Mouse (Mus musculus) layer of hippocampus, adult 9-11 months (tissue): ENCODE data around the gene Gdpd5.

Experiments used
- DNase-seq: peaks from one replicate; pipeline ENCODE4 v3.0.0; 2022

Gdpd5 gene

DNA sequence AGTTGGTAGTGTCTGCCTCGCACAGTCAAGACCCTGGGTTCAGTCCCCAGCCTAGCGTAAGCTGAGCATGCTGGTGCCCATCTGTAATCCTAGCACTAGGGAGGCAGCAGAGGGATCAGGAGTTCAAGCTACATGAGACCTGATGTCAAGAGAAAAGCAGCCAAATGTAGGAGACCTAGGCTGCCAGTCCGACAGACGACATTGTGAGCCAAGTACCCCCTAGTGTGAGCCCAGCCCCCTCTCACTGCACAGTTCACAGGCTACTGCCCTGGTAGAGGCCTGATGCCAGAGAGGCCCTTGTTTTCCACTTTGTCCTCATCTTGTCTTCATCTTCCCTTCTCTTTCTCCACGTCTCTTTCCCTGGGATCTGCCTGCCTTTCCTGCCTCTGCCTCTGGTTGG, 66.1 kb downstream of the Gdpd5 start:
- no peak for DNase-seq

DNA sequence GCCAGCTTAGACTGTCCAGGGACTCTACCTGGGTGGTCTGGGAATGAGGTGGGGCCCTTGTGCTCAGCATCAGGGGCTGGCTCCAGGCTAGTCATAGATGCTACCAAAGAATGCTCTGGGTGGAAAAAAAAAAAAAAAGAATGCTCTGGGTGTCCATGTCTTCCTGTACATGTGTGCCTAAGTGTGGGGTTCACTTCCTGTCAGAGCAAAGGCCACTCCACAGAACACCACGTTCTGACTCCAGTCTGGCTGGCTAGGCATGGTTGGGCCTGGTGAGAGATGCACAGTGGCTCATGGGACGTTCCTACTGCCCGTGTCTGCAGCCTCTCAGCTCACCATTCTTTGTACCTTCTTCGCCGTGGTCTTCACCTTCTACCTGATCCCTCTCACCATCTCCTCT, 67.4 kb downstream of the Gdpd5 start:
- DNase-seq = no peak

DNA sequence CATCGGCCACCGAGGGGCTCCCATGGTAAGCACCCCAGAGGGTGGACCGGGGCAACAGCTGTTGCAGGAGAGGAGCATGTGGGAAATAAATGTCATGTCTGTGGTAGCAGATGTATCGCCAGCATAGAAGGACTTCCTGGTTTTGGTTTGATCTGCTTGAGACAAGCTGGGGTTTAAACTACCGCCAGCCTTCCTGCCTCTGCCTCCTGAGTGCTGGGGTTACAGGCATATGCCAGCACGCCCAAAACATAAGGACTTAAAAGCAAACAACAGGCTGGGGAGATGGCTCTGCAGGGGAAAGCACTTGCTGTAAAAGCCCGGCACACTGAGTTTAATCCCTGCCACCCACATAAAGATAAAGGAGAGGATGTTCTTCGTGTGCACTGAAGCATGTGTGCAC, 67.8 kb downstream of the Gdpd5 start:
- DNase-seq = no peak

DNA sequence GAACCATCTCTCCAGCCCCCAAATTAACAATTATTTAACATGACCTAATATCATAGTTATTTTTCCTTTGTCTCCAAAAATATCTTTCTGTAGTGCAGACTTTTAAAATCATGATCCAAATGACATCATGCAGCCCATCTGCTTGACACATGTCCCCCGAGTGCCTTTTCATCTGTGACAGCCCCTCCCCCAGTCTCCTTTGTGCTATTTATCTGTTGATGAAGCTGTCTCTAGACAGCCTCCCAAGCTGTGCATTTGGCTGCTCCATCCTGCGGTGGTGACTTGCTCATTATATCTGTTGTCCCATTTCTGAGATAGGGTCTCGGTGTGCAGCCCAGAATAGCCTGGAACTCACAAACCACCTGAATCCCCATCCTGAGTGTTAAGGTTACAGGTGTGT, 68.5 kb downstream of the Gdpd5 start:
- DNase-seq = peak; percentile 84

DNA sequence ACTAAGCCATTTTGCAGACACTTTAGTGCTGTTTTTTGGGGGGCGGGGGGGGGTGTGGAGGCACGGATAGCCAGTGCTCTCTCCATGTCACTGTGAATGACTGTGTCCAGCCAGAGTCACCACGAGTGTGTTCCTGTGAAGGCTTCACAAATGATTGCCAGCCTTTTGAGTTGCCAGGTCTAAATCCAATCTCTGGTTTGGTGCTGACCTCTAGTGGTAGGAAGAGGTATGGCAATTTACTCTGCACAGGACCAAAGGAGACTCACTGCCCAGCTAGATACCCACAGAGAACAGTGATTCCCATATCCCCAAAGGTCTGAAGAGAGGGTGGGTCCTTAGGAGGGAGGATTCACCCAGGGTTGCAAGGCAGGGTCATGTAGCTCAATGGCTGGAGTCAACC, 69.5 kb downstream of the Gdpd5 start:
- DNase-seq = peak; percentile 80

DNA sequence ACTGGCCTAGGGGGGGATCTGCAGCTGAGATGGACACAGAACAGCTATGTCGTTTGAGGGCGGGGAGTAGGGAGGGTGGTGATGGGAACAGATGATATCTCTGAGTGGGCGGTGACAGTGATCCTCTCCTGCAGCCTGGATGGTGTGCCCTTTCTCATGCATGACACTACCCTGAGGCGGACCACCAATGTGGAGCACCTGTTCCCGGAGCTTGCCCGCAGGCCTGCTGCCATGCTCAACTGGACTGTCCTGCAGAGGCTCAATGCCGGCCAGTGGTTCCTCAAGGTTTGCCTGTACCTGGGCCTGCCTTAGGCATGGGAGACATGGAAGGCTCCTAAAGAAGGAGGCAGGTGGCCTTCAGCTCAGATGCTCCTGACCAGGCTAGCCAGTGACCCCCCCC, 71.6 kb downstream of the Gdpd5 start:
- no peak for DNase-seq

DNA sequence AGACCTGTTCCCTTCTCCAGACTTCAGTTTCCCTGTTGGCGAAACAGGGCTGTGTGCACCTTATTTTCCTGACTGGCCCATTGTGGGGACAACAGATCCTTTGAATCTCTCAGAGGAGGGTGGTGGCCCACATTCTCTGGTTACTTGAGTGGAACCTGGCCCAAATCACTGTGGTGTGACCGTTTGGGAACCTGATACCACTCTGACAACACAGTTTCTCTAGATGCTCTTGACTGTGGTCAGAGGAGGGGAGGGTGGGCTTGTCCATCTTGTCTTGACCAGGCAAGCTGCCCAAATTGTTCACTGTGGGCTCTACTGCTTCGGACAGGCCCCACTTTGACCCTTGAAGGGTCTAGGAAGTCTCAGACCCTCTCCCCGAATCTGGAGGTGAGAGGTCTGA, 72.8 kb downstream of the Gdpd5 start:
- no peak for DNase-seq

DNA sequence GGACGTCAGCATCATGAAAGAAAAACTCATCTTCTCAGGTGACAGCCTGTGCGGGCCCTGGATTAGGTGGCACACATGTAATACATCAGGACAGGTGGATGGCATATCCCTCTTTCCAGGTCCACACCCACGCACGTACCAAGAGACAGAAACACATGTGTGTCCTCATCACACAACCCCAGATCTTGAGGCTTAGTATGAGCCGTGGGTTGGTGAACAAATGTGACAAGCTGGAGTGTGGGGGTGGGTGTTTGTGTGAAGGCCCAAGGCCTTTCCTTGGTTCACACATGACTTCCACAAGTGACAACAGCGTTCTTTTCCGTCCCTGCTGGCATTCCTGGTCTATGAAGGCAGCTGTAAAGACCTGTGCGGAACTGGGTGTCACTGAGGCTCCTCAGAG, 77.6 kb downstream of the Gdpd5 start:
- peak; percentile 72 for DNase-seq

DNA sequence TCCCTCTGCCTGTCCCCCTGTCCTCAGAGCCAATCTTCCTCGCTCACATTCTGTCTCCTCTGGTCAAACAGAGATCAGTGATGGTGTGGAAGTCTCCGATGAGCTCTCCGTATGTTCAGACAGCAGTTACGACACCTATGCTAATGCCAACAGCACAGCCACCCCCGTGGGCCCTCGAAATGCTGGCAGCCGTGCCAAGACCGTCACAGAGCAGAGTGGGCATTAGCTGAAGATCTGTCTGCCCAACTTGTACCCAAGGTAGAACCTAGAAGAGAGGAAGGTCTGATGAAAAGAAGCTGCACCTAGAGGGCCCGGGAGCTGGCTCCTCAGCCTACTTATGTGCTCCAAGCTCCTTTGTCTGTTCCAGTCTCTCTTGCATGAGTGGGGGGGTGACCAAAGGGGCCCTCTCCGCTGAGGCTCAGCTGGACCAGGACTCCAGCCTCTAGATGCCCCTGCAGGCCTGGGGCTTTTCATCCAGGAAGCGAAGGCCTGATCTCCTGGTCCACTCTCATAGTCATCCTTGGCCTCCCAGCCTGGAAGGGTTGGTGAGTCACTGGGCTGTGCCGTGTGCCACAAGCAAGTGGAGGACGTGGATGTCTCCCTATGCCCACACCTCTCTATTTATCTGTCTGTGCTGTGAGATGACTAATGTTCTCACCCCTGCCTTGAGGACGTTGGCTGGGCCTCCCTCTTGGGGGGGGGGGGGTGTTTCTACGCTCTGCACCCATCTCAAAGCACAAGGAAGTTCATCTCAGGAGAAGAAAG, 78.9 kb downstream of the Gdpd5 start:
- DNase-seq = no peak

DNA sequence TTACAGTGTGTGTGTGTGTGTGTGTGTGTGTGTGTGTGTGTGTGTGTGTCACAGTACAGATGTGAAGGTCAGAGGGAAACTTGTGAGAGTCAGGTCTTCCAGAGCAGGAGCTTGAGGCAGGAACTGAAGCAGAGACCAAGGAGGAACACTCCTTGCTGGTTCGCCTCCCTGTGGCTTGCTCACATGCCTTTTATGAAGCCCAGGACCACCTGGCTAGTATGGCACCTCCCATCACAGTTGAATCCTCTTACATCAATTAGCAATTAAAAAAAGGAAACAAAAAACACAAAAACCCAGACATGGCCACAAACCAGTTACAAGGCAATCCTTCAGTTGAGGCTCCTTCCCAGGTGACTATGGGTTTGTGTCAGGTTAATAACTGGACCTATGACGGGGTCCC, 81.9 kb downstream of the Gdpd5 start:
- no peak for DNase-seq

DNA sequence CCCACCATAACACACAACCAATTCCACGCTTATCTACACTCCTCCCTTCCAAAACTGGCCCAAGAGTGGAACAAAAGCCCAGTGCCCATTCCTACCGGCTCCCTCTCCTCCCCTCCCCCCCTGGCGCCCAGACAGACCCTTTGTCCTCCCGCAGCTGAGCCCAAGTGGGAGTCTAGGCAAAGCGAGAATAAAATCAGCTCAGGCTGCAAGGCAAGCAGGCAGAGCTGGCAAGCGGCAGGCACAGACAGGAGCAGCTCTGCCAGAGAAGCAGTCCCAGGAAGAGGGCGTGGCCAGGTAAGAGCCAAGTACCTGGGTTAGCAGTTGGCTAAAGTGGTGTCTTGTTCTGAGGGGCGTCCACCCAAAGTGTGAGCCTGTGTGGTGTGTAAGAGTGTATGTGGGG, 84.6 kb downstream of the Gdpd5 start, which contains the start of gene Klhl35:
Gene Klhl35, plus strand, starts transcription at position 194 of the 400 bp plus-strand sequence.
- DNase-seq = peak; percentile 48

DNA sequence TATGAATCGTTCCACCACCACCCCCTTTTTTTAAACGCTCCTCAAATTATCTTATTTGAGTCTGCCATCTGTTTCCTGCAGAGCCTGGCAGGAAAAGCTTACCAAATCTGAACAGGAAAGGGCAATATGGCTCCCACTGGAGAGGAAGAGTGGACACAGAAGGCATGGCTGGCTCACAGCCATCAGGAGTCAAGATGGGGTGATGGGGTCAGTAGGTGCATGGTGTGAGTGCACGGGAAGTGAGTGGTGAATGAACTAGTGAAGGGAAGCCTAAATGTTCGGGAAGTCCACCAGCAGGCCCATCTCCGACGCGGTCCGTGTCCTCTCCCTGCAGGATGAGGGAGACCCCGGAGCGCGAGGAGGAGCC, 86.7 kb downstream of the Gdpd5 start:
- DNase-seq = peak; percentile 60

DNA sequence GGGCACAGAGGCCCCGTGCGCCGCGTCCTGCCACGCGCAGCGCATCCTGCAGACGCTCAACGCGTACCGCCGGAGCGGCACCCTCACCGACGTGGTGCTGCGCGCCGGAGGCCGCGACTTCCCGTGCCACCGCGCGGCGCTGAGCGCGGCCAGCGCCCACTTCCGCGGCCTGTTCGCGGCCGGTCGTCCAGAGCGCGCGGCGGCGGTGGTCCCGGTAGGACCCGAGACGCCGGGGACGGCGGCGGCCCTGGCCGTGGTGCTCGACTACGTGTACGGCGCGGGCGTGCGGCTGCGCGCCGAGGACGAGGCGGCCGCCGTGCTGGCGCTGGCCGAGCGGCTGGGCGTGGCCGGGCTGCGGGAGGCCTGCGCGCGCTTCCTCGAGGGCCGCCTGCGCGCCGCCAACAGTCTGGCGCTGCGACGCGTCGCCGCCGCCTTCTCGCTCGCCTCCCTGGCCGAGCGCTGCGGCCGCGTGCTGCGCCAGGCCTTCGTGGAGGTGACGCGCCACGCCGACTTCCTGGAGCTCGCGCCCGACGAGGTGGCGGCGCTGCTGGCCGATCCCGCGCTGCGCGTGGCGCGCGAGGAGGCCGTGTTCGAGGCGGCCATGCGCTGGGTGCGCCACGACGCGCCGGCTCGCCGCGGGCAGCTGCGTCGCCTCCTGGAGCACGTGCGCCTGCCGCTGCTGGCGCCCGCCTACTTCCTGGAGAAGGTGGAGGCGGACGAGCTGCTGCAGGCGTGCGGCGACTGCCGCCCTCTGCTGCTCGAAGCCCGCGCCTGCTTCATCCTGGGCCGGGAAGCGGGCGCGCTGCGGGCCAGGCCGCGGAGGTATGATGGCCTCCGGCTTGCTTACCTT, 87.3 kb downstream of the Gdpd5 start:
- DNase-seq = peak; percentile 83

DNA sequence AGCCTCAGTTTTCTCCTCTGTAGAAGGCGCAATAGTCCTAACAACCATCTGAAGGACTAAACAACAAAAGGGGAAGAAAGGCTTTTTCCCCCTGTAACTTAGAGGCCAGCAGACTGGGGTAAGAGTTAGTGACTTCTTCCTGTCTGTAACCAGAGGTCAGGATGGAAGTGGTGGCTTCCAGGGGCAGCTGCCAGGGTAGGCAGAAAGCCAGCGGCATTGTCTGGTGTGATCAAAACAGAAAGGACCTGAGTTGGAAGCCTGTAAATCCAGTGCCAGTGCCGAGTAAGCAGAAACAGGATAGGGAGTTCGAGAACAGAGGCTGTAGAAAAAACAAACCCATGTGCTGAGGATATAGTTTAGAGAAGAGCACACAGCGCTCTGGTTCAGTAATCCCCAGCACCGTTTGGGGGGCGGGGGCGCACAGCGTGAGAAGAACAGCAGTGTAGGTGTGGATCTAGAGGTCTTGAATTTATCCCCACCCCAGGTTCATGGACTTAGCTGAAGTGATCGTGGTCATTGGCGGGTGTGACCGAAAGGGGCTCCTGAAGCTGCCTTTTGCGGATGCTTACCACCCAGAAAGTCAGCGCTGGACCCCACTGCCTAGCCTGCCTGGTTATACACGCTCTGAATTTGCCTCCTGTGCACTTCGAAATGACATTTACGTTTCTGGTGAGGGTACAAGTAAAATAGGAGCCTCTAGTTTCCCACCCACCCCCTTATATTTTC, 88.6 kb downstream of the Gdpd5 start:
- DNase-seq = peak; percentile 60

DNA sequence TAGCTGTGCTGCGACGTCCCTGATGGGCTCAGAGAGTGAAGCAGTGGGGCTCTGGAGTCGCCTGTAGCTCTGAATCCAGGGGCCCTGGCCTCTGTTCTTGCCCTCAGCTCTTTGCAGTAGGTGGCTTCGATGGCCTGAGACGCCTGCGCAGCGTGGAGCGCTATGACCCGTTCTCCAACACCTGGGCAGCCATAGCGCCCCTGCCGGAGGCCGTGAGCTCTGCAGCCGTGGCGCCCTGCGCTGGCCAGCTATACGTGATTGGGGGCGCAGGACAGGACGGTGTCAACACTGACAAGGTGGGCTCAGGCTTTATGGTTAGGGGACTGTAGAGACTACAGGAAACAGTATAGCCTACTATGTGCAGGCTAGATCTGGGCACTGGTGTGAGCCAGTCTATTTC, 90.4 kb downstream of the Gdpd5 start:
- DNase-seq = no peak

DNA sequence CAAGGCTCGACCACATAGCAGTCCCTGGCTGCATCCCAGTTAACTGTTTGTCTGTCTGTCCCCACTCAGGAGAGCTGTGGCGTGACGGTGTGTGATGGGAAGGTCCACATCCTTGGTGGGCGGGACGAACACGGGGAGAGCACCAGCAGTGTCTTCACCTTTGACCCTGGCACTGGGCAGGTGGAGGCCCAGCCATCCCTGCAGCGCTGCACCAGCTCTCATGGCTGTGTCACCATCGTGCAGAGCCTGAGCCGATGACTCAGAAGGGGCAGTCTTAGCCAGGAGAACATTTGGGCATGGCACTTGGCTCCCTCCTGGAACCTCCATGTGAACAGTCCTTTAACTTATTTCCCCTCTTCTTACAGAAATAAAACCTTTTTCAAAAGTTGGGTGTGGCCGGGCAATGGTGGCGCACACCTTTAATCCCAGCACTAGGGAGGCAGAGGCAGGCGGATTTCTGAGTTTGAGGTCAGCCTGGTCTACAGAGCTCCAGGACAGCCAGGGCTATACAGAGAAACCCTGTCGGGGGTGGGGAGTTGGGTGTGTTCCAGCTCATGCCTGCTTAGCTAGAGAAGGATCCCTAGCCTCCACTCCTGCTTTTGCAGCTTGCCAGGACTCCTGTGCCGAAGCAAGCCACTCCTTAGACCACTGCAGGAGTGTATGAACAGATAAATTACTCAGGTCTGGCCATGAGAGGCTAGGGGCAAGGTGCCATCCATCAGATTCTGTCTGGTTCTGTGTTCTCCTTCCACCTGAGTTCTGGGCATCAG, 92.6 kb downstream of the Gdpd5 start:
- peak; percentile 32 for DNase-seq

DNA sequence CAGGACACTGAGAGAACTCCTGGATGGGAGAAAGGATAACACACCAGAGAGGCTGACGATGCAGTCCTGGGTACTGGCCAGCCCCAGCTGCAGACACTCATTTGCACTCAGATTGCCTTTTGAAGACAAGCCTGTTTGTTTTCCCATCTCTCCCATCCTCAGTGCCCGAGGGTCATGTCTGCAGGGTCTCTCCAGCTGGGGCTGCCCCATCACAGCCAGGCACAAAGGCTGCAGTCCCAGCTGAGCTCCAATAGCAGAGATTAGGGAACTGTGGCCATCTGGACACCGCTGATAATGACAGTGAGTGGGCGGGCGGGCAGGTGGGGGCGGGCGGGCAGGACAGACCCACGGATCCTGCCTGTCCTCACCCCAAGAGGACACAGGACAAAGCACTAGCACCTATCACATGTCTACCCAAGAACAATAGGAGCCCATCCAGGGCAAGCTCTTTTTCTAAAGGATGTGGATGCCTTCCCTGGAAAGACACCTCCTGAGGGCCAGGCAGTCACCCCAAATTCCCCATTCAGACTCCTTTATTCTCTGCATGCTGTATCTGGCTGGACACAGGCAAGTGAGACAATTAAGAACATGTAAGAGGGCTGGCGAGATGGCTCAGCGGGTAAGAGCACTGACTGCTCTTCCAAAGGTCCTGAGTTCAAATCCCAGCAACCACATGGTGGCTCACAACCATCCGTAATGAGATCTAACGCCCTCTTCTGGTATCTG, 93.8 kb downstream of the Gdpd5 start:
- peak; percentile 81 for DNase-seq

DNA sequence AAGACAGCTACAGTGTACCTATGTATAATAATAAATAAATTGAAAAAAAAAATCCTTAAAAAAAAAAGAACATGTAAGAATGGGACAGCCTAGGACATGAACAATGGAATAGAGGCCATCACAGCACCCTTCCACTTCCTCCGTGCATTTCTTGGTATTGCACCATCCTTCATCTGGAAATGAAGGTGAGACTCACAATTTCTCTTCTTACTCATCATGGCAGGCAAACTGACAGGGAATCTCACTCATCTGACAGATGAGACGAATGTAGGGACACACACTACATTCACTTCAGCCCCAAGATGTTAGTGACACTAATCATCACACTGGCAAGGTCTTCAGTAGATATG, 94.3 kb downstream of the Gdpd5 start:
- DNase-seq = no peak

DNA sequence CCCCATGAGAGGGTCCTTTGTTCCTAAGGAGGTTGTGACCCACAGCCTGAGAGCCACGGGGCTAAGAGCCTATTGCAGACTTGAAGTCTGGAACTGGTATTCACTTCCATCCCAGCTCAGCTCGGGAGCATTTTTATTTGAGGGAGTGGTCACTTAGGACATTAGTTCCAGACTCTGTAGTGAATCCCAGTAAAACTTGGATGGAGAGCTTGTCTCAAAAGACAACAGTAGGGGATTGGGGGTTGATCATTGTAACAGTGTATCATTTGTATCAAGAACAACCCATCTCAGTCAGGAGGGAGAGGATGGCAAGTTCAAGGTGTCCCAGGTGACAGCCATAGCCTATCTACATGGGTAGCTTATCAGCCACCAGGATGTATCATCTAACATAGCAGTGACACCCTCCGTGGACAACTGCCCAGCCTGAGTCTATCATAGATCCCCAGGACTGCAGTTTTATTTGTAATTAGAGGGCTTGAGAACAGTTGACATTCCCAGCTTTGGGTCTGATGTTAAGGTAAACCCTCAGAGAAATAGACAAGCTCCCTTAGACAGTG, 95.4 kb downstream of the Gdpd5 start:
- DNase-seq = no peak

DNA sequence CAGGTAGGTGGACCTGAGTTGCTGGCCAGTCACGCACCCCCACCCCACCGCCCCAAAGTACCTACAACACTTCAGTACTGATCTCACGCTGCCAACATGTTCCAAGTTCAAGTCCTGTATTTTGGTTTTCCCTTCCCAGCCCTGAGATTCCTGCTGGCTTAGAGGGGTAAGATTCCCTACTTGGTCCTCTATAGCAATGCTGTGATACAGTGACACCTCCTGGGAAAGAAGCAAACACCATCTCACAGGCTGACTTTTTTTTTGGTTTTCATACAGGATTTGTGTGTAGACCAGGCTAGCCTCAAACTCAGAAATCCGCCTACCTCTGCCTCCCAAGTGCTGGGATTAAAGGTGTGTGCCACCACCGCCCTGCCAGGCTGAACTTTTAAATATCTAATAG, 96.0 kb downstream of the Gdpd5 start:
- no peak for DNase-seq

DNA sequence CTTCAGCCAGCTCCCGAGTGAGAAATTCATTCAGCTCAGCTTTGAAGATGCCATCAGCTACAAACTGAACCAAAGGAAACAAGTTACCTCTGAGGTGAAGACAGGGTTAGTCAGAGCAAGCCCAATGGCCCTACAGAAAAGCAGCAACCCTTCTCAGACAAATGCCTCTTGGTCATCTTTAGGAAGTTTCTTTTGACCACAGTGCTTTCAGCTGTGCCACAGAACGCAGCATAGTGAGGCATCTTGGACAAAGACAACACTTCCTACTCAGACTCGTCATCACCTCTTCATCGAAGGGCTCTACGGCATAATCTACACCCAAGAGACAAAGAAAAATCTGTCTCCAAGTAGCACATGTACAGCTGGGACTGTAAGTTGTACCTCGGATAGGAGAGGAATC, 101.4 kb downstream of the Gdpd5 start:
- DNase-seq = no peak
